Mouse (Mus musculus) Patski (cell line): ENCODE measurements around the gene Tfap4. TPM values are rescaled to one million over a fixed set of nuclear protein-coding genes. Genes with fewer than 3 reads are reported as not detected.
"Not testable (repeated sequence)": the region's sequence is repeated elsewhere in the genome, so short reads cannot be mapped to it uniquely, and the experiment has no call there.

ENCODE experiments used
- ATAC-seq: fragments of 100-300 bp; one replicate; pipeline ENCODE4 v1.8.0; 2021
- CTCF ChIA-PET: fragments of 350-600 bp; sonication (Branson Sonifier 250); formaldehyde crosslinking; loops from one replicate; lab custom pipeline; 2022; ENCODE audit warnings: inconsistent platforms; lab: Charles Lee
- POLR2A ChIA-PET: fragments of 350-600 bp; sonication (Branson Sonifier 250); formaldehyde crosslinking; loops from one replicate; lab custom pipeline; 2022; ENCODE audit warnings: antibody characterized with exemption, inconsistent platforms; lab: Charles Lee
- DNase-seq: peaks from one replicate; pipeline ENCODE4 v3.0.0-alpha.2; 2011; ENCODE audit warnings: low read depth, low spot score
- H3K27me3 ChIP-seq: fragments of 371-371 bp; one replicate; pipeline ENCODE4 v1.5.1; 2021
- CTCF ChIP-seq: fragments of 100-300 bp; IDR thresholded peaks from one replicate; pipeline ENCODE4 v1.5.1; 2021
- in situ Hi-C: fragments of 300-500 bp; cut with MboI; formaldehyde crosslinking; loops from 3 replicates; pipeline ENCODE4 v1.11.1; 2018; ENCODE audit warnings: low pct_unique_long_range_greater_than_20kb, mixed read lengths
- polyA plus RNA-seq: library from polyadenylated mRNA; unstranded; gene quantifications from one replicate; pipeline ENCODE4 v1.2.3, GENCODE M21; 2021

Tfap4 gene
- polyA plus RNA-seq, 1 experiment from 2014 or later, result 9.8 TPM

- ChIA-PET CTCF (interaction anchor here (1.0 to 3.1 kb wide), 12 partner anchors 10 to 247 kb away, joined by 3 to 41 read pairs (median 4); no protein-coding TSS in a partner anchor), POLR2A (interaction anchor here (0.6 kb wide), 1 partner anchor 32 kb away, joined by 3 read pairs; no protein-coding TSS in a partner anchor)
- no peak for TF ChIP-seq CTCF
- in situ Hi-C loops, result loop anchor here (5.0 to 25.0 kb wide), 2 partner anchors 235 to 480 kb away; no protein-coding TSS in a partner anchor
- DNase-seq, result no peak
- no peaks in the 10 kb centered on the region for H3K27me3 ChIP-seq
- ATAC-seq, result no peak
Observed at GRCm38 (mm10) chr16:4542236-4542774, 17.3 kb downstream of the Tfap4 start.

GRCm38 (mm10) chr16:4541501-4542198 lies 18.0 kb downstream of the Tfap4 start, which contains the start of gene Srl:
Gene Srl, minus strand, starts transcription at chr16:4541816.
- peak; percentile 98 for DNase-seq
- no peak for TF ChIP-seq CTCF
- in situ Hi-C loops, result loop anchor here (5.0 to 25.0 kb wide), 2 partner anchors 234 to 479 kb away; no protein-coding TSS in a partner anchor
- POLR2A ChIA-PET, result no interaction called here
- CTCF ChIA-PET, result interaction anchor here (0.7 to 3.1 kb wide), 11 partner anchors 9 to 246 kb away, joined by 3 to 41 read pairs (median 5); no protein-coding TSS in a partner anchor
- peak; percentile 91 for ATAC-seq
- H3K27me3 ChIP-seq, result no peaks in the 10 kb centered on the region

DNA sequence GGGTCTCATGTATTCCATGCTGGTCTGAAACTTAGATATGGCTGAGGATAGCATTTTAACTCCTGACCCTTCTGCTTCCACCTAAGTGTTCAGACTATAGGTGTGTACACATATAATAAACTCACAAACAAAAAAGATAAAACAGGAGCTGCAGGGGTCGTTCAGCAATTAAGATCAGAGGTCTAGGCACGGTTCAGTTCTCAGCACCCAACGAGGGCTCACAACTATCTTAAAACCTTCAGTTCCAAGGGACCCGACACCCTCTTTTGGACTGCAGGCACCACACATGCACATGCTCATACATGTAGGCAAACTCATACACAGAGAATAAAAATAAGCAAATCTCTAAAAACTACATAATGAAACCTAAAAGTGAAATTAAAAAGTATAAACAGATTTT lies 18.6 kb downstream of the Tfap4 start:
- ChIA-PET POLR2A (no interaction called here), CTCF (interaction anchor here (0.7 to 3.3 kb wide), 9 partner anchors 8 to 246 kb away, joined by 3 to 41 read pairs (median 5); no protein-coding TSS in a partner anchor)
- TF ChIP-seq CTCF, result no peak
- no peaks in the 10 kb centered on the region for H3K27me3 ChIP-seq
- in situ Hi-C loops, result loop anchor here (5.0 to 25.0 kb wide), 2 partner anchors 234 to 479 kb away; no protein-coding TSS in a partner anchor
- no peak for DNase-seq
- no peak for ATAC-seq

- CTCF ChIA-PET, result interaction anchor here (1.0 to 3.3 kb wide), 6 partner anchors 9 to 225 kb away, joined by 3 to 16 read pairs (median 3); no protein-coding TSS in a partner anchor
- ATAC-seq (no peak), DNase-seq (no peak)
- peak; percentile 30 for TF ChIP-seq CTCF
- POLR2A ChIA-PET, result interaction anchor here (1.4 kb wide), 1 partner anchor 47 kb away, joined by 5 read pairs; no protein-coding TSS in a partner anchor
- no peaks in the 10 kb centered on the region for H3K27me3 ChIP-seq
- in situ Hi-C loops, result loop anchor here (5.0 to 25.0 kb wide), 2 partner anchors 233 to 478 kb away; no protein-coding TSS in a partner anchor
Observed at GRCm38 (mm10) chr16:4540064-4540775, 19.4 kb downstream of the Tfap4 start.

DNA sequence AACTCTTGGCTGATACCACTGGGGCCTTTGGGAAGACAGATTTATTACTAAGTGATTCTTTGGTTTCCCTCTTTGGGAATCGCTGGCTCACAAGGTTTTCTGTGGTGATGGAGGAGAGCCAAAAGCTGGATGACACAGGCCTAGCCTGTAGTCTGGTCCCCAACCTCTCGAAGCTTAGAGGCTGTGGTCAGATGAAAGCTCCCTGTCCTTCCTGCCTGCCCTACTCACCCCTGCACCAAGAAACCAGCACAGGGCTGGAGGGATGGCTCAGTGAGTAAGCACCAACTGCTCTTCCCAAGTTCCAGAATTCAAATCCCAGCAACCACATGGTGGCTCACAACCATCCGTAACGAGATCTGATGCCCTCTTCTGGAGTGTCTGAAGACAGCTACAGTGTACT lies 20.1 kb downstream of the Tfap4 start:
- no peak for TF ChIP-seq CTCF
- CTCF ChIA-PET, result interaction anchor here (1.0 to 3.3 kb wide), 6 partner anchors 12 to 224 kb away, joined by 3 to 16 read pairs (median 3); no protein-coding TSS in a partner anchor
- no peak for DNase-seq
- no peaks in the 10 kb centered on the region for H3K27me3 ChIP-seq
- ATAC-seq, result no peak
- in situ Hi-C loops, result loop anchor here (5.0 to 25.0 kb wide), 2 partner anchors 42 to 477 kb away; no protein-coding TSS in a partner anchor
- POLR2A ChIA-PET, result interaction anchor here (0.5 to 1.4 kb wide), 2 partner anchors 46 to 148 kb away, joined by 5 read pairs; no protein-coding TSS in a partner anchor

- ChIA-PET CTCF (interaction anchor here (1.1 to 3.3 kb wide), 4 partner anchors 13 to 225 kb away, joined by 3 to 16 read pairs (median 4); no protein-coding TSS in a partner anchor), POLR2A (no interaction called here)
- TF ChIP-seq CTCF, result no peak
- ATAC-seq (no peak), DNase-seq (no peak)
- H3K27me3 ChIP-seq, result no peaks in the 10 kb centered on the region
- in situ Hi-C loops, result loop anchor here (5.0 to 25.0 kb wide), 2 partner anchors 40 to 475 kb away; no protein-coding TSS in a partner anchor
Observed at GRCm38 (mm10) chr16:4537616-4538358, 21.9 kb downstream of the Tfap4 start.

- DNase-seq, ATAC-seq, POLR2A ChIA-PET, H3K27me3 ChIP-seq: not testable (repeated sequence)
- in situ Hi-C loops, result loop anchor here (25.0 kb wide), 1 partner anchor 465 kb away; no protein-coding TSS in a partner anchor
- CTCF ChIA-PET, result interaction anchor here (1.4 kb wide), 1 partner anchor 12 kb away, joined by 3 read pairs; no protein-coding TSS in a partner anchor
Observed at GRCm38 (mm10) chr16:4527373-4527772, 32.3 kb downstream of the Tfap4 start.

- no peaks in the 10 kb centered on the region for H3K27me3 ChIP-seq
- DNase-seq, result no peak
- in situ Hi-C loops, result no loop called here
- ChIA-PET CTCF (interaction anchor here (1.4 to 1.6 kb wide), 2 partner anchors 10 to 16 kb away, joined by 3 read pairs; no protein-coding TSS in a partner anchor), POLR2A (no interaction called here)
- TF ChIP-seq CTCF, result no peak
- no peak for ATAC-seq
Observed at GRCm38 (mm10) chr16:4523313-4524004, 36.2 kb downstream of the Tfap4 start.
